Mouse (Mus musculus) spleen, postnatal 10 days (tissue): ENCODE results near the gene Secisbp2l.

ENCODE experiments used
- DNase-seq, 2 experiments: peaks; one replicate each; pipeline ENCODE4 v3.0.0; 2021 to 2022; ENCODE audit warnings: low spot score in 2 of 2

The Secisbp2l gene

GRCm38 (mm10) chr2:125706510-125706921 is 76.2 kb downstream of the Secisbp2l start:
- peak in 1 of 2 experiments; percentile 38 for DNase-seq

GRCm38 (mm10) chr2:125704907-125705631 is 77.6 kb downstream of the Secisbp2l start:
- no peak for DNase-seq

GRCm38 (mm10) chr2:125702851-125703250 is 79.8 kb downstream of the Secisbp2l start:
- DNase-seq, result no peak

GRCm38 (mm10) chr2:125701606-125702005 is 81.1 kb downstream of the Secisbp2l start:
- DNase-seq, result no peak

- DNase-seq, result no peak
Measured at GRCm38 (mm10) chr2:125696219-125696618, 86.5 kb downstream of the Secisbp2l start.

GRCm38 (mm10) chr2:125694798-125695197 is 87.9 kb downstream of the Secisbp2l start:
- DNase-seq, result no peak

- DNase-seq, result no peak
Measured at GRCm38 (mm10) chr2:125692010-125692409, 90.7 kb downstream of the Secisbp2l start.
